Mouse (Mus musculus) heart, adult 10 weeks (tissue): ENCODE data around the gene Cacng4. TPM values are rescaled to one million over a fixed set of nuclear protein-coding genes. Genes with fewer than 3 reads are reported as not detected.

Experiments used
- polyA plus RNA-seq: library from polyadenylated mRNA; stranded (reverse); fragments of 350-450 nt; fragmentation: Illumina TruSeq; extraction: RNeasy Lipid Tissue Mini Kit (QIAGEN cat#74804); gene quantifications from one replicate; pipeline ENCODE4 v1.2.3, GENCODE M21; 2014; ENCODE audit warnings: low read depth, low replicate concordance

The Cacng4 gene
- not detected for polyA plus RNA-seq

DNA sequence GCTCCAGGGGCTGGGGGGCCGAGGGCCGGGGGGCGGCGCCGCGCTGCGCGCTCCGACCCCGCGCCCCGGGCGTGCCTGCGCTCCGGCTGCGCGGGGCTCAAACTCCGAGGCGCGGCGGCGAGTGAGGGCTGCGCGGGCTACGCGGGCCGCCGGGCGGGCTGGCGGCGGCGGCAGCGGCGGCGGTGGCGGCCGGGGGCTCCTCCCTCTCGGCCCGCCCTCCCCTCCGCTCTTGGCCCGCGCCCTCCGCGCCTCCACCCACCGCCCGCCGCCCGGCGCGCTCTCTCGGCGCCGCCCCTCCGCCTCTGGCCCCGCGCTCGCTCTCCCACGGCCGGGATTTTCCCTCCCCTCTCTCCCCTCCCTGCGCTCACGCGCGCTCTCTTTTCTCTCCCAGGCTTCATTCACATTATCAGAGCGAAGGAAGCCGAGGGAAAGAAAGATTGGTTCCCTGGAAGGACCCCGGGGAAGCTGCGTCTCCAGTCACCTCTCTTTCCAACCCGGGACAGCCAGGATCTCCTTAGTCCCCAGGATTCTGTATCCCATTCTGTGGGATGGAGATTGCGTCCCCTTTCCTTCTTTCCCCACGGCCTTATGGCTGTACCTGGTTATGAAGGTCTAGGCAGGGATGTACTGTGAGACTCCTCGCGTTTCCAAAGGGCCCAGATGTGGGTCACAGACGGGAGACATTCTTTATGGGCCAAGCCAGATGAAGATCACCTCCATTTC lies at the start of gene Cacng4:
Gene Cacng4, minus strand, starts transcription at position 11 of the 723 bp plus-strand sequence.

GRCm38 (mm10) chr11:107716332-107716938 lies 77.9 kb downstream of the Cacng4 start, which contains the start of gene Cacng1:
Gene Cacng1, minus strand, starts transcription at chr11:107716522.

Other genes with a start within 250 kb of the Cacng4 start
- 8.4 TPM for gene Helz, start 246.6 kb downstream of the Cacng4 start, polyA plus RNA-seq
- not detected for gene Cacng1, start 78.0 kb downstream of the Cacng4 start, polyA plus RNA-seq
- gene Cacng5, start 120.5 kb upstream of the Cacng4 start, polyA plus RNA-seq, result not detected